Mouse (Mus musculus) frontal cortex, postnatal 14 days (tissue): ENCODE results near the gene Spata16.

ENCODE experiments used
- DNase-seq, 2 experiments: peaks; one replicate each; pipeline ENCODE4 v3.0.0; 2022; ENCODE audit warnings: low spot score in 2 of 2

The Spata16 gene

GRCm38 (mm10) chr3:26972105-26972504, 334.7 kb downstream of the Spata16 start:
- no peak for DNase-seq

DNA sequence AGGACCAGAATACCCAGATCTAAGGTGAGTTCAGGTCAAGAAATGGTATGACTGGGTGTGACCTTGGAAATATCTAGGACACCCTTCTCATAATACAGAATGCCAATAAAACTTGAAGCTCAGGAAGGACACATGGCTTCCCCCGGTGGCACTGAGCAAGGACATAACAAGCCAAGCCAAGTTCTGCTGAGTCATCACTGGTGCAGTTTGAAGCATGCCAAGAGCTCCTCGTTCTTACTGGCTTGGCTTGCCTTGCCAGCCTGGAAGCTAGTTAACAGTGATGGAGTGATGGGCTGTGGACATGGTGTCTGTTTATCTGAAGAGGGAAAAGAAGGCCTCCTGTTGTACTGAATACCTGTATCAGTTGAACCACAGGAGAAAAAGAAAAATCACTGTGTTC, 342.2 kb downstream of the Spata16 start:
- no peak for DNase-seq

GRCm38 (mm10) chr3:26980371-26980770, 343.0 kb downstream of the Spata16 start:
- peak in 1 of 2 experiments; percentile 7 for DNase-seq

- DNase-seq: no peak
Observed at GRCm38 (mm10) chr3:26981979-26982623, 344.7 kb downstream of the Spata16 start.

DNA sequence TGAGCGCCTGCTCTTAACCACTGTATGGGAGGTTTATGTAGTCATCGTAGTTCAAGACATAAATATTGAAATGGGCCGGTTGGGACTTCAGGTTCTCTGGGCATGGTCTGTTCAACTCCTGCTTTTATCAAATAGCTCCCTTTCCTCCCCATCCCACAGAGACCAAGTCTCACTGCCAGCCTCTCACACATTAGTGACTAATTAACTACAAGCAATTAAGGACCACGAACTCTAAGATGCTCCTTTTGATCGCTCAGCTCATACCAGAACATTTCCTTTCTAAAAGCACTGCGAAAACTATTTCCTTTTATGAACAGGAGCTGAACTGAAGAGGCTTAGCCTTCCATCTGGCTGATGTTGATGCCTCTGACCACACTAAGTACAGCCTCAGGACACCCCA, 346.3 kb downstream of the Spata16 start:
- no peak for DNase-seq

GRCm38 (mm10) chr3:27006844-27007243, 369.4 kb downstream of the Spata16 start:
- no peak for DNase-seq

- DNase-seq: no peak
Observed at GRCm38 (mm10) chr3:27027957-27028356, 390.5 kb downstream of the Spata16 start.

DNA sequence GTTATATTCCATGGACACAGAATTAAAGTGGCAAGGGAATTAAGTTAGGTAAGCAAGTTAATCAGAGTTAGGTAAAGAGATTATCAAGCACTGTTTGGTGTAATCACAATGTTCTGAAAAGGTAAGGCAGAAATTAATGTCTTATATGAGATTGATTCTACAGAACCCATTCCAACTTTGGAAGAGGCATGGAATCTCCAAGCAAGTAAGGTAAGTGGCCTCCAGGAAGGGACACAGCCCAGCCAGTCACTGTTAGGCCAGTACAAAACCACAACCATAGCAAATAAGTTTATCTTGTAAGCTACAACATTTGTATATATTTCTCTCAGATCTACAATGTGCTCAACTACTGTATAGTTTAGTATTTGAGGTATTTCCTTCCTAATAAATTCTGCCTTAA, 391.1 kb downstream of the Spata16 start:
- DNase-seq: no peak

DNA sequence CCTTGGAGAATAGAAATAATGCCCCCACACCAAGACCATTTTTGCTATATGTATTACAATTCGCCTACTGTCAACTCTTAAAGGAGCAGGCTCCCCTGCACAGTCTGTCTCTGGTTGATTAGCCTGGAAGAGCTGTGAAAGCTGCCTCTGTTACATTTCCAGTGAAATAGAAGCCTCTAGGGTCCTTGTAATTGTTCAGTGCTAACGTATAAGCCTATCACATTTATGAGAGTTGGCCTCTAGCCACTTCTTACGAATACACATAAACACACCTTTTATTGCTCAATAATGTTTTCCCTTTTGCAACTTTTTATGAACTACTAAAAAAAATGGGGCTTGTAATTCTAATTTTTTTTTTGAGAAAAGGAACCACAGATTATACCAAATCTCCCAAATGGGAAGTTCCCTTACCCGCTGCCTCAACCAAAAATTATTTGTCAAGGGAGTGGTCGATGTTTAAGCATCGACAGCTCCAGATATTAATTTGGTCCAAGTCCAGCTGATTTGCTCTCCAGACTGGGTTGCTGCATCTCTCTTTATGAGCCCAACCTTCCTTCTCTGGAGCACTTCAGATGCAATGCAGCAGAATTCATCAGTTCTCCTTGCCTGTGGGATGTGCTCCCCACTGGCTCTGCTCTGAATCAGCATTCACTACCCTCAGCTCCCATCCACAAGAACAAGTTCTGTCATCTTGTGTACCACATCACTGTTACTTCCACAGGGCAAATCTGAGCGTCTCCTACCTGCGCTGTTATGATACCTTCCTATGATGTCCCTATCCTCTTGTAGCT, 392.8 kb downstream of the Spata16 start:
- DNase-seq: no peak
